Mouse (Mus musculus): ENCODE data around the gene Cpt1c. TPM values are rescaled to one million over a fixed set of nuclear protein-coding genes. Genes with fewer than 3 reads are reported as not detected.
A peak's percentile ranks its signal among the peaks of the same experiment; 100 is the strongest.

The Cpt1c gene
- polyA plus RNA-seq, 1 experiment = 6.8 TPM

GRCm38 (mm10) chr7:44983085-44983484 is 8.4 kb upstream of the Cpt1c start:
- H3K4me3 ChIP-seq (ENCODE audit: control insufficient read depth, insufficient read depth, low read length) = no peak overlapping the region
- H3K27ac ChIP-seq (ENCODE audit: control insufficient read depth, insufficient read depth, low read length) = no peak overlapping the region
- peaks cover 14% of the 10 kb centered on the region for H3K4me1 ChIP-seq (replicated peaks; ENCODE audit: control insufficient read depth, insufficient read depth, low read length)
- peaks cover 28% of the 10 kb centered on the region for H3K36me3 ChIP-seq (ENCODE audit: control insufficient read depth, insufficient read depth, low read length)
- WGBS = 29% methylated on average over 6 of the region's 6 CpGs
- peak; percentile 89 for DNase-seq
- no peaks in the 10 kb centered on the region for H3K27me3 ChIP-seq (ENCODE audit: control insufficient read depth, insufficient read depth, low read length)
- TF ChIP-seq POLR2A (IDR thresholded peaks at IDR 0.05; ENCODE audit: control insufficient read depth, extremely low read depth, insufficient read depth, low read length, poor library complexity) = no peak
- TF ChIP-seq CTCF (IDR thresholded peaks at IDR 0.05; ENCODE audit: borderline replicate concordance, control insufficient read depth, extremely low read depth, insufficient read depth, low read length, poor library complexity) = peak; percentile 95

- WGBS = 96% methylated on average over 8 of the region's 8 CpGs
- Histone ChIP-seq H3K27me3 (ENCODE audit: control insufficient read depth, insufficient read depth, low read length) (no peaks in the 10 kb centered on the region), H3K4me1 (replicated peaks; ENCODE audit: control insufficient read depth, insufficient read depth, low read length) (peaks cover 5% of the 10 kb centered on the region), H3K36me3 (ENCODE audit: control insufficient read depth, insufficient read depth, low read length) (peaks cover 38% of the 10 kb centered on the region), H3K27ac (ENCODE audit: control insufficient read depth, insufficient read depth, low read length) (no peak overlapping the region), H3K4me3 (ENCODE audit: control insufficient read depth, insufficient read depth, low read length) (no peak overlapping the region)
- DNase-seq = no peak
- TF ChIP-seq CTCF (IDR thresholded peaks at IDR 0.05; ENCODE audit: borderline replicate concordance, control insufficient read depth, extremely low read depth, insufficient read depth, low read length, poor library complexity) (no peak), POLR2A (IDR thresholded peaks at IDR 0.05; ENCODE audit: control insufficient read depth, extremely low read depth, insufficient read depth, low read length, poor library complexity) (no peak)
Observed at GRCm38 (mm10) chr7:44981539-44981938, 6.9 kb upstream of the Cpt1c start.

GRCm38 (mm10) chr7:44978300-44978699 is 3.6 kb upstream of the Cpt1c start:
- no peak for DNase-seq
- Histone ChIP-seq H3K27ac (ENCODE audit: control insufficient read depth, insufficient read depth, low read length) (no peak overlapping the region), H3K4me1 (replicated peaks; ENCODE audit: control insufficient read depth, insufficient read depth, low read length) (no peaks in the 10 kb centered on the region), H3K4me3 (ENCODE audit: control insufficient read depth, insufficient read depth, low read length) (no peak overlapping the region), H3K27me3 (ENCODE audit: control insufficient read depth, insufficient read depth, low read length) (no peaks in the 10 kb centered on the region; the same call in 1 of the 2 replicates), H3K36me3 (ENCODE audit: control insufficient read depth, insufficient read depth, low read length) (peaks cover 38% of the 10 kb centered on the region)
- WGBS = 96% methylated on average over 3 of the region's 3 CpGs
- TF ChIP-seq POLR2A (IDR thresholded peaks at IDR 0.05; ENCODE audit: control insufficient read depth, extremely low read depth, insufficient read depth, low read length, poor library complexity) (no peak), CTCF (IDR thresholded peaks at IDR 0.05; ENCODE audit: borderline replicate concordance, control insufficient read depth, extremely low read depth, insufficient read depth, low read length, poor library complexity) (no peak)

- peaks cover 13% of the 10 kb centered on the region for H3K4me1 ChIP-seq (replicated peaks; ENCODE audit: control insufficient read depth, insufficient read depth, low read length)
- TF ChIP-seq CTCF (IDR thresholded peaks at IDR 0.05; ENCODE audit: borderline replicate concordance, control insufficient read depth, extremely low read depth, insufficient read depth, low read length, poor library complexity) (no peak), POLR2A (IDR thresholded peaks at IDR 0.05; ENCODE audit: control insufficient read depth, extremely low read depth, insufficient read depth, low read length, poor library complexity) (no peak)
- no peak overlapping the region for H3K27ac ChIP-seq (ENCODE audit: control insufficient read depth, insufficient read depth, low read length)
- peaks cover 19% of the 10 kb centered on the region for H3K36me3 ChIP-seq (ENCODE audit: control insufficient read depth, insufficient read depth, low read length)
- WGBS = 70% methylated on average over 6 of the region's 6 CpGs
- H3K4me3 ChIP-seq (ENCODE audit: control insufficient read depth, insufficient read depth, low read length) = no peak overlapping the region
- H3K27me3 ChIP-seq (ENCODE audit: control insufficient read depth, insufficient read depth, low read length) = no peaks in the 10 kb centered on the region; the same call in 1 of the 2 replicates
- no peak for DNase-seq
Observed at GRCm38 (mm10) chr7:44975117-44975419, 417 bp upstream of the Cpt1c start.

- Histone ChIP-seq H3K4me3 (ENCODE audit: control insufficient read depth, insufficient read depth, low read length) (no peak overlapping the region), H3K4me1 (replicated peaks; ENCODE audit: control insufficient read depth, insufficient read depth, low read length) (peaks cover 13% of the 10 kb centered on the region), H3K27ac (ENCODE audit: control insufficient read depth, insufficient read depth, low read length) (no peak overlapping the region), H3K36me3 (ENCODE audit: control insufficient read depth, insufficient read depth, low read length) (peaks cover 14% of the 10 kb centered on the region), H3K27me3 (ENCODE audit: control insufficient read depth, insufficient read depth, low read length) (no peaks in the 10 kb centered on the region; the same call in 1 of the 2 replicates)
- TF ChIP-seq CTCF (IDR thresholded peaks at IDR 0.05; ENCODE audit: borderline replicate concordance, control insufficient read depth, extremely low read depth, insufficient read depth, low read length, poor library complexity) (no peak), POLR2A (IDR thresholded peaks at IDR 0.05; ENCODE audit: control insufficient read depth, extremely low read depth, insufficient read depth, low read length, poor library complexity) (no peak)
- WGBS = 69% methylated on average over 14 of the region's 14 CpGs
- no peak for DNase-seq
Observed at GRCm38 (mm10) chr7:44973415-44974130, 1.1 kb downstream of the Cpt1c start.

GRCm38 (mm10) chr7:44971142-44971541 is 3.5 kb downstream of the Cpt1c start:
- Histone ChIP-seq H3K4me3 (ENCODE audit: control insufficient read depth, insufficient read depth, low read length) (no peak overlapping the region), H3K4me1 (replicated peaks; ENCODE audit: control insufficient read depth, insufficient read depth, low read length) (peaks cover 13% of the 10 kb centered on the region), H3K36me3 (ENCODE audit: control insufficient read depth, insufficient read depth, low read length) (no peaks in the 10 kb centered on the region), H3K27me3 (ENCODE audit: control insufficient read depth, insufficient read depth, low read length) (no peaks in the 10 kb centered on the region; the same call in 1 of the 2 replicates), H3K27ac (ENCODE audit: control insufficient read depth, insufficient read depth, low read length) (no peak overlapping the region)
- TF ChIP-seq POLR2A (IDR thresholded peaks at IDR 0.05; ENCODE audit: control insufficient read depth, extremely low read depth, insufficient read depth, low read length, poor library complexity) = no peak
- TF ChIP-seq CTCF (IDR thresholded peaks at IDR 0.05; ENCODE audit: borderline replicate concordance, control insufficient read depth, extremely low read depth, insufficient read depth, low read length, poor library complexity) = no peak
- DNase-seq = no peak
- WGBS = 77% methylated on average over 7 of the region's 7 CpGs
